Mouse (Mus musculus): ENCODE results near the gene Slc25a35. TPM values are rescaled to one million over a fixed set of nuclear protein-coding genes. Genes with fewer than 3 reads are reported as not detected.
"Not testable (repeated sequence)": the region's sequence is repeated elsewhere in the genome, so short reads cannot be mapped to it uniquely, and the experiment has no call there.

The Slc25a35 gene
- polyA plus RNA-seq, 1 experiment from 2014 or later = 3.0 TPM

GRCm38 (mm10) chr11:69002782-69003181 is 34.9 kb downstream of the Slc25a35 start:
- not testable (repeated sequence) for H3K9ac ChIP-seq (ENCODE audit: low read length); H3K4me3 ChIP-seq (ENCODE audit: low read depth, low read length); H3K27me3 ChIP-seq (ENCODE audit: control insufficient read depth, insufficient read depth, low read length); DNase-seq (ENCODE audit: low spot score); H3K4me1 ChIP-seq (ENCODE audit: control insufficient read depth, insufficient read depth, low read length); H3K9me3 ChIP-seq (ENCODE audit: control insufficient read depth, low read length); H3K27ac ChIP-seq (replicated peaks; ENCODE audit: low read depth, low read length); H3K4me2 ChIP-seq (ENCODE audit: low read depth, severe bottlenecking); ATAC-seq (ENCODE audit: insufficient number of reproducible peaks, low FRiP score, low TSS enrichment, low read depth)
- peaks cover 26% of the 10 kb centered on the region for H3K36me3 ChIP-seq (ENCODE audit: control insufficient read depth, insufficient read depth, low read length)
- WGBS = 93% methylated on average over 4 of the region's 4 CpGs

GRCm38 (mm10) chr11:69003592-69003991 is 35.7 kb downstream of the Slc25a35 start:
- WGBS = 65% methylated on average over 4 of the region's 4 CpGs
- Histone ChIP-seq H3K9me3 (ENCODE audit: control insufficient read depth, low read length) (no peaks in the 10 kb centered on the region), H3K4me3 (ENCODE audit: low read depth, low read length) (no peak overlapping the region), H3K27me3 (ENCODE audit: control insufficient read depth, insufficient read depth, low read length) (no peaks in the 10 kb centered on the region), H3K4me1 (ENCODE audit: control insufficient read depth, insufficient read depth, low read length) (peaks cover 4% of the 10 kb centered on the region; the same call in 1 of the 2 replicates), H3K4me2 (ENCODE audit: low read depth, severe bottlenecking) (no peak overlapping the region), H3K27ac (replicated peaks; ENCODE audit: low read depth, low read length) (no peak overlapping the region), H3K36me3 (ENCODE audit: control insufficient read depth, insufficient read depth, low read length) (peaks cover 20% of the 10 kb centered on the region), H3K9ac (ENCODE audit: low read length) (no peak overlapping the region)
- DNase-seq (ENCODE audit: low spot score) (peak; percentile 36), ATAC-seq (ENCODE audit: insufficient number of reproducible peaks, low FRiP score, low TSS enrichment, low read depth) (no peak)

GRCm38 (mm10) chr11:69005193-69005592 is 37.3 kb downstream of the Slc25a35 start:
- no peak overlapping the region for H3K9ac ChIP-seq (ENCODE audit: low read length)
- DNase-seq (ENCODE audit: low spot score) (no peak), ATAC-seq (ENCODE audit: insufficient number of reproducible peaks, low FRiP score, low TSS enrichment, low read depth) (no peak)
- 89% methylated on average over 7 of the region's 7 CpGs for WGBS
- peaks cover 11% of the 10 kb centered on the region for H3K36me3 ChIP-seq (ENCODE audit: control insufficient read depth, insufficient read depth, low read length)
- H3K4me3 ChIP-seq (ENCODE audit: low read depth, low read length) = no peak overlapping the region
- no peaks in the 10 kb centered on the region for H3K27me3 ChIP-seq (ENCODE audit: control insufficient read depth, insufficient read depth, low read length)
- H3K4me2 ChIP-seq (ENCODE audit: low read depth, severe bottlenecking) = no peak overlapping the region
- peaks cover 4% of the 10 kb centered on the region; the same call in 1 of the 2 replicates for H3K4me1 ChIP-seq (ENCODE audit: control insufficient read depth, insufficient read depth, low read length)
- H3K27ac ChIP-seq (replicated peaks; ENCODE audit: low read depth, low read length) = no peak overlapping the region
- no peaks in the 10 kb centered on the region for H3K9me3 ChIP-seq (ENCODE audit: control insufficient read depth, low read length)

- H3K27ac ChIP-seq (replicated peaks; ENCODE audit: low read depth, low read length); H3K27me3 ChIP-seq (ENCODE audit: control insufficient read depth, insufficient read depth, low read length); H3K9me3 ChIP-seq (ENCODE audit: control insufficient read depth, low read length); H3K4me3 ChIP-seq (ENCODE audit: low read depth, low read length); H3K4me1 ChIP-seq (ENCODE audit: control insufficient read depth, insufficient read depth, low read length); ATAC-seq (ENCODE audit: insufficient number of reproducible peaks, low FRiP score, low TSS enrichment, low read depth); H3K36me3 ChIP-seq (ENCODE audit: control insufficient read depth, insufficient read depth, low read length); H3K9ac ChIP-seq (ENCODE audit: low read length); H3K4me2 ChIP-seq (ENCODE audit: low read depth, severe bottlenecking); DNase-seq (ENCODE audit: low spot score): not testable (repeated sequence)
Observed at GRCm38 (mm10) chr11:69006575-69006974, 38.6 kb downstream of the Slc25a35 start.

GRCm38 (mm10) chr11:69008182-69009121 is 40.5 kb downstream of the Slc25a35 start, which contains the start of gene Pfas:
TSS of gene Pfas (minus strand) at chr11:69008460.
- Histone ChIP-seq H3K9me3 (ENCODE audit: control insufficient read depth, low read length) (no peaks in the 10 kb centered on the region), H3K9ac (ENCODE audit: low read length) (peak within 1 kb of the TSS; percentile 82), H3K27ac (replicated peaks; ENCODE audit: low read depth, low read length) (peak within 1 kb of the TSS; percentile 65), H3K4me3 (ENCODE audit: low read depth, low read length) (peak within 1 kb of the TSS; percentile 74), H3K4me2 (ENCODE audit: low read depth, severe bottlenecking) (peak within 1 kb of the TSS; percentile 55), H3K27me3 (ENCODE audit: control insufficient read depth, insufficient read depth, low read length) (no peaks in the 10 kb centered on the region), H3K36me3 (ENCODE audit: control insufficient read depth, insufficient read depth, low read length) (no peaks in the 10 kb centered on the region; the same call in 1 of the 2 replicates), H3K4me1 (ENCODE audit: control insufficient read depth, insufficient read depth, low read length) (peaks cover 4% of the 10 kb centered on the region; the same call in 1 of the 2 replicates)
- DNase-seq (ENCODE audit: low spot score) = peak; percentile 98
- ATAC-seq (ENCODE audit: insufficient number of reproducible peaks, low FRiP score, low TSS enrichment, low read depth) = peak; percentile 84
- WGBS = 10% methylated on average over 38 of the region's 38 CpGs

GRCm38 (mm10) chr11:69009508-69009907 is 41.6 kb downstream of the Slc25a35 start:
- H3K9me3 ChIP-seq (ENCODE audit: control insufficient read depth, low read length) = no peaks in the 10 kb centered on the region
- no peak for DNase-seq (ENCODE audit: low spot score)
- 83% methylated on average over 1 of the region's 1 CpGs for WGBS
- H3K4me1 ChIP-seq (ENCODE audit: control insufficient read depth, insufficient read depth, low read length) = peaks cover 4% of the 10 kb centered on the region; the same call in 1 of the 2 replicates
- no peak overlapping the region for H3K27ac ChIP-seq (replicated peaks; ENCODE audit: low read depth, low read length)
- H3K4me3 ChIP-seq (ENCODE audit: low read depth, low read length) = no peak overlapping the region
- ATAC-seq (ENCODE audit: insufficient number of reproducible peaks, low FRiP score, low TSS enrichment, low read depth) = no peak
- no peaks in the 10 kb centered on the region; the same call in 1 of the 2 replicates for H3K36me3 ChIP-seq (ENCODE audit: control insufficient read depth, insufficient read depth, low read length)
- H3K27me3 ChIP-seq (ENCODE audit: control insufficient read depth, insufficient read depth, low read length) = no peaks in the 10 kb centered on the region
- H3K4me2 ChIP-seq (ENCODE audit: low read depth, severe bottlenecking) = no peak overlapping the region
- no peak overlapping the region for H3K9ac ChIP-seq (ENCODE audit: low read length)

GRCm38 (mm10) chr11:69010400-69011323 is 42.7 kb downstream of the Slc25a35 start:
- Histone ChIP-seq H3K9ac (ENCODE audit: low read length) (no peak overlapping the region), H3K9me3 (ENCODE audit: control insufficient read depth, low read length) (no peaks in the 10 kb centered on the region), H3K4me2 (ENCODE audit: low read depth, severe bottlenecking) (no peak overlapping the region), H3K4me1 (ENCODE audit: control insufficient read depth, insufficient read depth, low read length) (peaks cover 4% of the 10 kb centered on the region; the same call in 1 of the 2 replicates), H3K4me3 (ENCODE audit: low read depth, low read length) (no peak overlapping the region), H3K27me3 (ENCODE audit: control insufficient read depth, insufficient read depth, low read length) (no peaks in the 10 kb centered on the region), H3K36me3 (ENCODE audit: control insufficient read depth, insufficient read depth, low read length) (no peaks in the 10 kb centered on the region), H3K27ac (replicated peaks; ENCODE audit: low read depth, low read length) (no peak overlapping the region)
- 90% methylated on average over 15 of the region's 15 CpGs for WGBS
- no peak for DNase-seq (ENCODE audit: low spot score)
- ATAC-seq (ENCODE audit: insufficient number of reproducible peaks, low FRiP score, low TSS enrichment, low read depth) = no peak

- H3K9ac ChIP-seq (ENCODE audit: low read length); H3K27me3 ChIP-seq (ENCODE audit: control insufficient read depth, insufficient read depth, low read length); H3K27ac ChIP-seq (replicated peaks; ENCODE audit: low read depth, low read length); ATAC-seq (ENCODE audit: insufficient number of reproducible peaks, low FRiP score, low TSS enrichment, low read depth); H3K9me3 ChIP-seq (ENCODE audit: control insufficient read depth, low read length); H3K36me3 ChIP-seq (ENCODE audit: control insufficient read depth, insufficient read depth, low read length); H3K4me1 ChIP-seq (ENCODE audit: control insufficient read depth, insufficient read depth, low read length); DNase-seq (ENCODE audit: low spot score): not testable (repeated sequence)
- Histone ChIP-seq H3K4me2 (ENCODE audit: low read depth, severe bottlenecking) (peak overlapping the region; percentile 69), H3K4me3 (ENCODE audit: low read depth, low read length) (peak overlapping the region; percentile 51)
- WGBS = 64% methylated on average over 2 of the region's 2 CpGs
Observed at GRCm38 (mm10) chr11:69011445-69011844, 43.5 kb downstream of the Slc25a35 start.
